Mouse (Mus musculus): ENCODE results near the gene Rab1b.

- TF ChIP-seq TAL1 (IDR thresholded peaks at IDR 0.05; ENCODE audit: low read length): no peak
- TF ChIP-seq GATA1 (IDR thresholded peaks at IDR 0.05; ENCODE audit: low read length): no peak
These were observed 15.6 kb upstream of the Rab1b start for GRCm38 (mm10) chr19:5122492-5122891.

Data from erythroblast, embryonic 14.5 days (primary cell).